In the genomic region with DNA sequence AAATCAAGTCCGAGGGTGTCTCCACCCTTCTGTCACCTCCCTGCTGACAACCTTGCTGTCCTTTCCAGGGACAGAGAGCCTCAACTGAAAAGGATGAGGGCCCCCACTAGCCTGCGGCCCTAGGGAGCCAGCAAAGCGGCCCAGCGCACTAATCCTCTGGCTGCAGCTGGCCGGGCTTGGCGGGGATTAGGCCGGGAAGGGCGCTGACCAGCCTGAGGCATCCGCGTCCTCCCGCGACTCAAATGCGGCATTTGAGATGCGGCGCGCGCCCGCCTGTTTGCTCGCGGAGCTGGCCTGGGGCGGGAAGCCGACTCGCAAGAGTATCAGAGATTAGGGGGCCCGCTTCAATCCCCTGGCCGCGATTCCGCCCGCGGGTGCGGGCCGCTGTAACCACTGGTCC, we compare ENCODE assay signal across 11 mouse cellular contexts. TPM values are rescaled to one million over a fixed set of nuclear protein-coding genes. Genes with fewer than 3 reads are reported as not detected.
A peak's percentile ranks its signal among the peaks of the same experiment; 100 is the strongest.
DNase-seq lines count a peak whose midpoint lies in the region; ATAC-seq and TF ChIP-seq lines count a peak whose summit lies in the region.
"Had no signal": no experiment of that assay in that cellular context is flagged by ENCODE, and none has a peak within 500 bp of the region (broad histone marks: within the 10 kb centered on the region; RNA-seq: fewer than 3 reads in every experiment).

No protein-coding gene starts in this region.

- no peak for TF ChIP-seq CTCF in layer of hippocampus, adult 2 months (conservative IDR thresholded peaks at IDR 0.05)

- no peaks in the 10 kb centered on the region for H3K9me3 ChIP-seq in hindbrain, embryonic 16.5 days (ENCODE audit: control insufficient read depth, low read length)
- no peaks in the 10 kb centered on the region for H3K9me3 ChIP-seq in neural tube, embryonic 15.5 days (replicated peaks)

- no peak for ATAC-seq in hindbrain, embryonic 16.5 days
- no peak for ATAC-seq in neural tube, embryonic 15.5 days (ENCODE audit: low FRiP score)
- no peak for ATAC-seq in megakaryocyte progenitor cell, adult 5-6 weeks (replicated peaks; ENCODE audit: poor library complexity)

- H3K4me2 ChIP-seq in hindbrain, embryonic 16.5 days (ENCODE audit: low read length) = peak overlapping the region; percentile 65
- peak overlapping the region; percentile 55 for H3K4me2 ChIP-seq in neural tube, embryonic 15.5 days

- peaks cover 27% of the 10 kb centered on the region for H3K27me3 ChIP-seq in hindbrain, embryonic 16.5 days (replicated peaks; ENCODE audit: control insufficient read depth, insufficient read depth, low read length)
- H3K27me3 ChIP-seq in neural tube, embryonic 15.5 days (replicated peaks) = peaks cover 42% of the 10 kb centered on the region

- H3K36me3 ChIP-seq in hindbrain, embryonic 16.5 days (ENCODE audit: control insufficient read depth, insufficient read depth, low read length) = no peaks in the 10 kb centered on the region
- no peaks in the 10 kb centered on the region for H3K36me3 ChIP-seq in neural tube, embryonic 15.5 days

- H3K9ac ChIP-seq in hindbrain, embryonic 16.5 days (ENCODE audit: low read depth, low read length) = peak overlapping the region; percentile 62
- peak overlapping the region; percentile 44 for H3K9ac ChIP-seq in neural tube, embryonic 15.5 days (replicated peaks)

- DNase-seq in adrenal gland, postnatal 10 days = peak; percentile 25
- no peak for DNase-seq in adrenal gland, adult (ENCODE audit: inconsistent age in 2 of 2, low spot score in 1 of 2)
- no peak for DNase-seq in layer of hippocampus, adult 2 months (ENCODE audit: low spot score in 2 of 2)
- no peak for DNase-seq in layer of hippocampus, adult 9-10 months (ENCODE audit: low spot score)
- DNase-seq in layer of hippocampus, adult 11-12 months (ENCODE audit: low spot score) = no peak
- DNase-seq: adrenal gland, postnatal 36 days; kidney, adult 2 months had no signal

- H3K4me1 ChIP-seq in hindbrain, embryonic 16.5 days (ENCODE audit: control insufficient read depth, insufficient read depth, low read depth, low read length) = peaks cover 6% of the 10 kb centered on the region
- H3K4me1 ChIP-seq in neural tube, embryonic 15.5 days = peaks cover 5% of the 10 kb centered on the region

- H3K4me3 ChIP-seq in layer of hippocampus, adult 2 months = 0 out of 2 replicates have a peak overlapping the region, but pooled peaks have one; percentile 6
- peak overlapping the region; percentile 35 for H3K4me3 ChIP-seq in hindbrain, embryonic 16.5 days (ENCODE audit: low read length)
- peak overlapping the region; percentile 29 for H3K4me3 ChIP-seq in neural tube, embryonic 15.5 days (replicated peaks)

- H3K27ac ChIP-seq in layer of hippocampus, adult 2 months = no peak overlapping the region
- no peak overlapping the region for H3K27ac ChIP-seq in hindbrain, embryonic 16.5 days (ENCODE audit: low read depth, low read length)
- no peak overlapping the region for H3K27ac ChIP-seq in neural tube, embryonic 15.5 days (replicated peaks)

- WGBS in hindbrain, embryonic 16.5 days = 2% methylated on average over 31 of the region's 31 CpGs
- 1% methylated on average over 31 of the region's 31 CpGs for WGBS in neural tube, embryonic 15.5 days

RNA-seq across cellular contexts. Expression of gene Noto, which starts 14.7 kb away (rescaled TPM):
- not detected for total RNA-seq in adrenal gland, postnatal 10 days (2021)
- total RNA-seq in layer of hippocampus, adult 2 months (2021) = not detected
- not detected in 2 replicates for polyA plus RNA-seq in hindbrain, embryonic 16.5 days (2015; fragmentation: Nextera tagmentation; extraction: Ambion mirVana)
- polyA plus RNA-seq in neural tube, embryonic 15.5 days (2015; fragmentation: Nextera tagmentation; extraction: Ambion mirVana) = not detected in 2 replicates
- not detected in 2 replicates for total RNA-seq in megakaryocyte progenitor cell, adult 5-6 weeks (2015)
- total RNA-seq in megakaryocyte progenitor cell, adult 5-6 weeks (2017) = not detected in 2 replicates
- total RNA-seq: adrenal gland, postnatal 36 days; neutrophil, adult 5-6 weeks had no signal
- polyA plus RNA-seq: kidney, adult 2 months had no signal

RNA-seq across cellular contexts. Expression of gene Smyd5, which starts 22.8 kb away (rescaled TPM):
- 10 to 100 TPM; 25.7 to 26.7 TPM for total RNA-seq in adrenal gland, postnatal 10 days (2021)
- total RNA-seq in layer of hippocampus, adult 2 months (2021) = 10 to 100 TPM; 45.4 to 46.0 TPM
- 81.4 and 82.8 TPM in 2 replicates for polyA plus RNA-seq in hindbrain, embryonic 16.5 days (2015; fragmentation: Nextera tagmentation; extraction: Ambion mirVana)
- polyA plus RNA-seq in neural tube, embryonic 15.5 days (2015; fragmentation: Nextera tagmentation; extraction: Ambion mirVana) = 75.6 and 79.1 TPM in 2 replicates
- 39.4 and 42.2 TPM in 2 replicates for total RNA-seq in megakaryocyte progenitor cell, adult 5-6 weeks (2015)
- 44.1 and 66.0 TPM in 2 replicates for total RNA-seq in megakaryocyte progenitor cell, adult 5-6 weeks (2017)

RNA-seq across cellular contexts. Expression of gene Rab11fip5, which starts 34.6 kb away (rescaled TPM):
- total RNA-seq in adrenal gland, postnatal 10 days (2021) = 10 to 100 TPM; 24.5 to 32.4 TPM
- total RNA-seq in layer of hippocampus, adult 2 months (2021) = 10 to 100 TPM; 55.1 to 58.2 TPM
- 24.3 and 28.6 TPM in 2 replicates for polyA plus RNA-seq in hindbrain, embryonic 16.5 days (2015; fragmentation: Nextera tagmentation; extraction: Ambion mirVana)
- 22.5 and 24.3 TPM in 2 replicates for polyA plus RNA-seq in neural tube, embryonic 15.5 days (2015; fragmentation: Nextera tagmentation; extraction: Ambion mirVana)
- 4.2 and 4.4 TPM in 2 replicates for total RNA-seq in megakaryocyte progenitor cell, adult 5-6 weeks (2015)
- 3.1 and 5.5 TPM in 2 replicates for total RNA-seq in megakaryocyte progenitor cell, adult 5-6 weeks (2017)

RNA-seq across cellular contexts. Expression of gene Cct7, which starts 42.3 kb away (rescaled TPM):
- total RNA-seq in adrenal gland, postnatal 10 days (2021) = 100 to 1,000 TPM; 194 to 207 TPM
- total RNA-seq in layer of hippocampus, adult 2 months (2021) = 100 to 1,000 TPM; 212 to 216 TPM
- polyA plus RNA-seq in hindbrain, embryonic 16.5 days (2015; fragmentation: Nextera tagmentation; extraction: Ambion mirVana) = 561 TPM in 2 replicates
- 559 and 582 TPM in 2 replicates for polyA plus RNA-seq in neural tube, embryonic 15.5 days (2015; fragmentation: Nextera tagmentation; extraction: Ambion mirVana)
- total RNA-seq in megakaryocyte progenitor cell, adult 5-6 weeks (2015) = 321 and 330 TPM in 2 replicates
- total RNA-seq in megakaryocyte progenitor cell, adult 5-6 weeks (2017) = 304 and 348 TPM in 2 replicates

RNA-seq across cellular contexts. Expression of gene Pradc1, which starts 42.8 kb away (rescaled TPM):
- total RNA-seq in adrenal gland, postnatal 10 days (2021) = 10 to 100 TPM; 13.2 to 14.4 TPM
- 10 to 100 TPM; 13.1 to 18.2 TPM for total RNA-seq in layer of hippocampus, adult 2 months (2021)
- 33.2 and 34.9 TPM in 2 replicates for polyA plus RNA-seq in hindbrain, embryonic 16.5 days (2015; fragmentation: Nextera tagmentation; extraction: Ambion mirVana)
- polyA plus RNA-seq in neural tube, embryonic 15.5 days (2015; fragmentation: Nextera tagmentation; extraction: Ambion mirVana) = 27.4 and 32.7 TPM in 2 replicates
- total RNA-seq in megakaryocyte progenitor cell, adult 5-6 weeks (2015) = 28.9 and 40.6 TPM in 2 replicates
- total RNA-seq in megakaryocyte progenitor cell, adult 5-6 weeks (2017) = 11.1 and 12.0 TPM in 2 replicates
